Mouse (Mus musculus): ENCODE measurements around the gene Slc41a1.

DNA sequence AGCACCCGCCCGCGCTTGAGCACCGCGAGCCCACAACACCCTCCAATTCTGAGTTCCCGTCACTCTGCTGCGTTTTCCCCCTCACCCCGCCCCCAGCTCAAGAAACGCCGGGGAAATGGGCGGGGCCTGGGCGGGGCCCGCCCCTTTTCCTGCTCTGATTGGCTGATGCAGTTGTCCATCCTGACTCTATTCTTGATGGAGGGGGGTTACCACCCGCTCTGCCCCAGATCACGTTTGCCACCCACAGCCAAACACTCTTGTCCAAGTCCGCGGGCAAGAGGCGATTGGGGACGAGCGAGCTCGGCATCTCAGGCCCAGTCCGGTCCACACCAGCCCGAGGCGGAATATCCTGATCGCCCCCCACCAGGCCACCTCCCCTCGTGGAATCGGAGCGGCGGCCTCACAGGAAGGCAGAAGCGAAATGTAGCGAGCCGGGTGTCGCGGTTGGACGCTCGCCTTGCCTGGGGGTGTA is 530 bp downstream of the Slc41a1 start:
- TF ChIP-seq CTCF (IDR thresholded peaks at IDR 0.05) (no peak), EP300 (IDR thresholded peaks at IDR 0.05; ENCODE audit: insufficient read depth, low read depth, low read length) (peak; percentile 35; the same call in 1 of the 2 replicates), POLR2A (IDR thresholded peaks at IDR 0.05; ENCODE audit: insufficient read depth, low read depth, low read length) (peak; percentile 93)
